Mouse (Mus musculus) bone marrow, adult 2 months (tissue): ENCODE data around the gene Pde7b.

Experiments used
- CTCF ChIP-seq: fragments of 200-500 bp; IDR thresholded peaks from 2 replicates; pipeline ENCODE4 v1.5.1; 2011; ENCODE audit warnings: low read length, control low read depth; ENCODE audit not compliant: control insufficient read depth, insufficient read depth
- POLR2A ChIP-seq: fragments of 200-500 bp; IDR thresholded peaks from 2 replicates; pipeline ENCODE4 v1.6.1; 2011; ENCODE audit warnings: low read depth, mild to moderate bottlenecking, control low read depth, low read length, borderline replicate concordance; ENCODE audit not compliant: control insufficient read depth

DNA sequence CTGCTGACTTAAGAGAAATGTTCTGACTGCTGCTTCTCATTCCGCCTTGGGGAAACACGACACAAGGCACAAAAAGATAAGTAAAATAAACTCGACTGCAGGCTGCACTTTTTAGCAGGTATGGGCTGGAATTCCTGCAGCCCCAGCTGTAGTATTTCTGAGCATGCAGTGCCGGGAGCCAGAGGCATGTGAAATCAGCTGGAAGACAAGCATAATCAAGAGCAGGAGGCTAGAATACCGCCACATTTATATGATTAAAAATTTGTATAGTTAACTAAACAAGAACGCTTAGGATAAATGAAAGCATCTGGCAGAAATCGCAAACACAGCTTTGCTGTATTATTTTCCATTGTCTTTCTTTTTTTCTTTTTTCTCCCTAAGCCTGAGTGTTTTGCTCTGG is 168.4 kb downstream of the Pde7b start:
- TF ChIP-seq POLR2A (no peak), CTCF (no peak)
